Mouse (Mus musculus): ENCODE results near the gene Mrpl52.

The Mrpl52 gene

GRCm38 (mm10) chr14:54432837-54433830 is 6.4 kb downstream of the Mrpl52 start:
- no peak for ATAC-seq (ENCODE audit: low TSS enrichment)

- ATAC-seq (ENCODE audit: low TSS enrichment) = no peak
Measured at GRCm38 (mm10) chr14:54433941-54434531, 7.3 kb downstream of the Mrpl52 start.

GRCm38 (mm10) chr14:54435194-54435918 is 8.6 kb downstream of the Mrpl52 start:
- no peak for ATAC-seq (ENCODE audit: low TSS enrichment)

- ATAC-seq (ENCODE audit: low TSS enrichment) = no peak
Measured at GRCm38 (mm10) chr14:54439155-54439554, 12.4 kb downstream of the Mrpl52 start.

GRCm38 (mm10) chr14:54439610-54440009 is 12.9 kb downstream of the Mrpl52 start:
- ATAC-seq (ENCODE audit: low TSS enrichment) = no peak

- no peak for ATAC-seq (ENCODE audit: low TSS enrichment)
Measured at GRCm38 (mm10) chr14:54440538-54440937, 13.8 kb downstream of the Mrpl52 start.

- no peak for ATAC-seq (ENCODE audit: low TSS enrichment)
Measured at GRCm38 (mm10) chr14:54441365-54441764, 14.7 kb downstream of the Mrpl52 start.

- ATAC-seq (ENCODE audit: low TSS enrichment) = no peak
Measured at GRCm38 (mm10) chr14:54442548-54442947, 15.8 kb downstream of the Mrpl52 start.

- no peak for ATAC-seq (ENCODE audit: low TSS enrichment)
Measured at GRCm38 (mm10) chr14:54443196-54443595, 16.5 kb downstream of the Mrpl52 start.

- ATAC-seq (ENCODE audit: low TSS enrichment) = peak; percentile 23; the same call in 1 of the 2 replicates
Measured at GRCm38 (mm10) chr14:54443712-54444618, 17.3 kb downstream of the Mrpl52 start.

GRCm38 (mm10) chr14:54445476-54445875 is 18.8 kb downstream of the Mrpl52 start:
- no peak for ATAC-seq (ENCODE audit: low TSS enrichment)

- no peak for ATAC-seq (ENCODE audit: low TSS enrichment)
Measured at GRCm38 (mm10) chr14:54453566-54453965, 26.9 kb downstream of the Mrpl52 start.

- ATAC-seq (ENCODE audit: low TSS enrichment) = no peak
Measured at GRCm38 (mm10) chr14:54454669-54455528, 28.2 kb downstream of the Mrpl52 start.

- ATAC-seq (ENCODE audit: low TSS enrichment) = no peak
Measured at GRCm38 (mm10) chr14:54457907-54458569, 31.3 kb downstream of the Mrpl52 start.

GRCm38 (mm10) chr14:54462146-54462545 is 35.4 kb downstream of the Mrpl52 start:
- no peak for ATAC-seq (ENCODE audit: low TSS enrichment)

GRCm38 (mm10) chr14:54463108-54463958 is 36.6 kb downstream of the Mrpl52 start:
- ATAC-seq (ENCODE audit: low TSS enrichment) = peak; percentile 51

GRCm38 (mm10) chr14:54463959-54464292 is 37.2 kb downstream of the Mrpl52 start, which contains the start of gene Lrp10:
Gene Lrp10, plus strand, starts transcription at chr14:54464137.
- ATAC-seq (ENCODE audit: low TSS enrichment) = peak; percentile 96

- ATAC-seq (ENCODE audit: low TSS enrichment) = peak; percentile 68
Measured at GRCm38 (mm10) chr14:54464293-54465005, 37.7 kb downstream of the Mrpl52 start.

Data from frontal cortex, adult (tissue).